Mouse (Mus musculus): ENCODE measurements around the gene Mx1. TPM values are rescaled to one million over a fixed set of nuclear protein-coding genes. Genes with fewer than 3 reads are reported as not detected.

Gene Mx1
- 0.72 and 0.96 TPM in 2 replicates for polyA plus RNA-seq (2012; rRNA removed)

- no peak for DNase-seq (ENCODE audit: low read depth)
Observed at GRCm38 (mm10) chr16:97462481-97463181, at the start of gene Mx1. Gene Mx1, minus strand, starts transcription at chr16:97462907.

GRCm38 (mm10) chr16:97512347-97512751 lies 49.6 kb upstream of the Mx1 start:
- no peak for DNase-seq (ENCODE audit: low read depth)

- no peak for DNase-seq (ENCODE audit: low read depth)
Observed at GRCm38 (mm10) chr16:97511495-97511894, 48.8 kb upstream of the Mx1 start.

GRCm38 (mm10) chr16:97510849-97511248 lies 48.1 kb upstream of the Mx1 start:
- no peak for DNase-seq (ENCODE audit: low read depth)

- no peak for DNase-seq (ENCODE audit: low read depth)
Observed at GRCm38 (mm10) chr16:97507783-97508182, 45.1 kb upstream of the Mx1 start.

- no peak for DNase-seq (ENCODE audit: low read depth)
Observed at GRCm38 (mm10) chr16:97504793-97505192, 42.1 kb upstream of the Mx1 start.

GRCm38 (mm10) chr16:97503849-97504248 lies 41.1 kb upstream of the Mx1 start:
- DNase-seq (ENCODE audit: low read depth), result no peak

- no peak for DNase-seq (ENCODE audit: low read depth)
Observed at GRCm38 (mm10) chr16:97500901-97501300, 38.2 kb upstream of the Mx1 start.

- DNase-seq (ENCODE audit: low read depth), result no peak
Observed at GRCm38 (mm10) chr16:97499450-97499849, 36.7 kb upstream of the Mx1 start.

GRCm38 (mm10) chr16:97498139-97498538 lies 35.4 kb upstream of the Mx1 start:
- DNase-seq (ENCODE audit: low read depth), result no peak

- no peak for DNase-seq (ENCODE audit: low read depth)
Observed at GRCm38 (mm10) chr16:97497682-97498081, 35.0 kb upstream of the Mx1 start.

GRCm38 (mm10) chr16:97496026-97496425 lies 33.3 kb upstream of the Mx1 start:
- no peak for DNase-seq (ENCODE audit: low read depth)

GRCm38 (mm10) chr16:97492369-97492768 lies 29.7 kb upstream of the Mx1 start:
- DNase-seq (ENCODE audit: low read depth), result no peak

GRCm38 (mm10) chr16:97478655-97479054 lies 15.9 kb upstream of the Mx1 start:
- DNase-seq (ENCODE audit: low read depth), result no peak

GRCm38 (mm10) chr16:97476524-97476923 lies 13.8 kb upstream of the Mx1 start:
- DNase-seq (ENCODE audit: low read depth), result no peak

GRCm38 (mm10) chr16:97475581-97475980 lies 12.9 kb upstream of the Mx1 start:
- no peak for DNase-seq (ENCODE audit: low read depth)

- DNase-seq (ENCODE audit: low read depth), result no peak
Observed at GRCm38 (mm10) chr16:97474671-97475070, 12.0 kb upstream of the Mx1 start.

GRCm38 (mm10) chr16:97467993-97468791 lies 5.5 kb upstream of the Mx1 start:
- DNase-seq (ENCODE audit: low read depth), result no peak

GRCm38 (mm10) chr16:97467472-97467871 lies 4.8 kb upstream of the Mx1 start:
- no peak for DNase-seq (ENCODE audit: low read depth)

- DNase-seq (ENCODE audit: low read depth), result no peak
Observed at GRCm38 (mm10) chr16:97466182-97466957, 3.7 kb upstream of the Mx1 start.

- no peak for DNase-seq (ENCODE audit: low read depth)
Observed at GRCm38 (mm10) chr16:97461271-97461670, 1.4 kb downstream of the Mx1 start.

- DNase-seq (ENCODE audit: low read depth), result no peak
Observed at GRCm38 (mm10) chr16:97459831-97460230, 2.9 kb downstream of the Mx1 start.
